Mouse (Mus musculus) liver, embryonic 14.5 days (tissue): ENCODE measurements around the gene Ppm1m. TPM values are rescaled to one million over a fixed set of nuclear protein-coding genes. Genes with fewer than 3 reads are reported as not detected.

ENCODE experiments used
- ATAC-seq: fragments of 200-750 bp; cut with Nextera tagmentation; 2 replicates; pipeline ENCODE4 v1.8.0; 2017; ENCODE audit warnings: moderate number of reproducible peaks, mild to moderate bottlenecking, moderate library complexity; ENCODE audit not compliant: insufficient read depth
- DNase-seq, 3 experiments: peaks; one replicate each; pipeline ENCODE4 v3.0.0-alpha.2; 2012 to 2013; ENCODE audit warnings: low read depth in 3 of 3, low spot score in 3 of 3
- H3K27ac ChIP-seq: fragments of 300-500 bp; sonication (generic); 2 replicates; pipeline ENCODE4 v1.5.1; 2014; ENCODE audit warnings: moderate library complexity, mild to moderate bottlenecking, control low read depth, inconsistent platforms
- H3K27me3 ChIP-seq: fragments of 300-500 bp; sonication (generic); 2 replicates; pipeline ENCODE4 v1.6.1; 2014; ENCODE audit warnings: mild to moderate bottlenecking, low read length, moderate library complexity; ENCODE audit not compliant: control insufficient read depth, insufficient read depth
- H3K36me3 ChIP-seq: fragments of 300-500 bp; sonication (generic); replicated peaks from 2 replicates; pipeline ENCODE4 v1.6.1; 2014; ENCODE audit warnings: low read depth; ENCODE audit not compliant: control insufficient read depth, insufficient read depth
- H3K4me1 ChIP-seq, 2 experiments: fragments of 200-500 bp in 1 of 2; fragments of 300-500 bp in 1 of 2; sonication (generic) in 1 of 2; replicated peaks; 2 replicates each; pipeline ENCODE4 v1.6.1; 2012 to 2014; ENCODE audit warnings: antibody characterized with exemption in 1 of 2, inconsistent platforms in 1 of 2, low read length in 1 of 2; ENCODE audit not compliant: control insufficient read depth in 2 of 2, insufficient read depth in 2 of 2
- H3K4me2 ChIP-seq: fragments of 300-500 bp; sonication (generic); 2 replicates; pipeline ENCODE4 v1.6.1; 2014; ENCODE audit warnings: low read depth, mild to moderate bottlenecking, control low read depth, moderate library complexity
- H3K4me3 ChIP-seq, 2 experiments: fragments of 200-500 bp in 1 of 2; fragments of 300-500 bp in 1 of 2; sonication (generic) in 1 of 2; 2 replicates each; pipeline ENCODE4 v1.5.1; 2012 to 2014; ENCODE audit warnings: low read depth in 2 of 2, low read length in 2 of 2, mild to moderate bottlenecking in 2 of 2, control low read depth in 1 of 2, inconsistent platforms in 1 of 2, moderate library complexity in 1 of 2; ENCODE audit not compliant: insufficient read depth in 1 of 2
- H3K9ac ChIP-seq: fragments of 300-500 bp; sonication (generic); replicated peaks from 2 replicates; pipeline ENCODE4 v1.6.1; 2014; ENCODE audit warnings: mild to moderate bottlenecking, control low read depth, moderate library complexity
- H3K9me3 ChIP-seq: fragments of 300-500 bp; sonication (generic); 2 replicates; pipeline ENCODE4 v1.6.1; 2016; ENCODE audit warnings: low read length, mixed read lengths; ENCODE audit not compliant: control insufficient read depth
- CTCF ChIP-seq: IDR thresholded peaks from 2 replicates; pipeline ENCODE4 v1.5.1; 2016; ENCODE audit warnings: antibody characterized with exemption, low read depth, control low read depth
- EP300 ChIP-seq: IDR thresholded peaks from 2 replicates; pipeline ENCODE4 v1.6.1; 2016; ENCODE audit warnings: antibody characterized with exemption, low read depth
- WGBS: fragments of 180-500 bp; shearing (Covaris S2); extraction: QIAGEN DNeasy Blood & Tissue Kit; methylation state at CpG from one replicate; pipeline ENCODE4 v1.1.7; 2014; ENCODE audit not compliant: insufficient replicate concordance; 5-methylcytosine and 5-hydroxymethylcytosine counted together
- polyA plus RNA-seq, 2 experiments: library from polyadenylated mRNA; depleted of rRNA in 1 of 2; stranded (reverse) in 1 of 2; unstranded in 1 of 2; fragments of >200 nt; fragmentation: Nextera tagmentation in 1 of 2; extraction: Ambion mirVana in 1 of 2; gene quantifications; 2 replicates each; pipeline versions ENCODE4 v1.2.1 to v1.2.3; 2012 to 2014

The Ppm1m gene
- polyA plus RNA-seq, 2 experiments: 5.9 to 10.0 TPM

- H3K27me3 ChIP-seq: no peaks in the 10 kb centered on the region
- no peaks in the 10 kb centered on the region for H3K9me3 ChIP-seq
- ATAC-seq (peak; percentile 64), DNase-seq (peak; percentile 26 to 48 (median 44))
- peak overlapping the region; percentile 76 for H3K4me2 ChIP-seq
- peaks cover 0 to 20% of the 10 kb centered on the region in 2 experiments; a peak in 3 of 4 replicates for H3K4me1 ChIP-seq
- no peaks in the 10 kb centered on the region; the same call in 1 of the 2 replicates for H3K36me3 ChIP-seq
- WGBS: 1% methylated on average over 29 of the region's 51 CpGs
- TF ChIP-seq EP300 (no peak), CTCF (no peak)
- peak overlapping the region; percentile 56 for H3K9ac ChIP-seq
- H3K4me3 ChIP-seq: peak overlapping the region; percentile 65 to 67
- H3K27ac ChIP-seq: no peak overlapping the region
These were observed 536 bp downstream of the Ppm1m start for GRCm38 (mm10) chr9:106198962-106199458.

DNA sequence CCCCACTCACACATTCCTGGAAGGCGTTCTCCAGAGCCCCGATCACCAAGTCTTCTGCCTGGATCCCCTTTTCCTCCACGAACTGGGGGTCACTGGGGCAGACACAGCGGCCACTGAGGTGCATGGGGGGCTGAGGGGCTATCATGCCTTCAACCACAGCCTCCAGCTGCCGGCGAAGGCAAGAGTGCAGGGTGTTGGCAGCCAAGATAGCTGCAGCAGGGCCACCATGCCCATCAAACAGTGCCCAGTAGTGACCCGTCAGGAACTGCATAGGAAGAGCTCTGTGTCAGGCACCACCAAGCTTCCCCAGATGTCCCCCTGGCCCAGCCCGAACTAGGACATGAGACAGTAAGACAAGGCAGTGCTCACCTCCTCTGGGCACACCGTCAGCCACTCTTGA is 1.8 kb downstream of the Ppm1m start:
- Histone ChIP-seq H3K9ac (no peak overlapping the region), H3K4me2 (peak overlapping the region; percentile 76; the same call in 1 of the 2 replicates), H3K27me3 (no peaks in the 10 kb centered on the region), H3K4me1 (peaks cover 0 to 13% of the 10 kb centered on the region in 2 experiments; a peak in 3 of 4 replicates), H3K27ac (no peak overlapping the region), H3K9me3 (no peaks in the 10 kb centered on the region), H3K36me3 (no peaks in the 10 kb centered on the region; the same call in 1 of the 2 replicates), H3K4me3 (no peak overlapping the region)
- WGBS: 76% methylated on average over 9 of the region's 9 CpGs
- DNase-seq (no peak), ATAC-seq (no peak)
- TF ChIP-seq EP300: no peak
- TF ChIP-seq CTCF: no peak

DNA sequence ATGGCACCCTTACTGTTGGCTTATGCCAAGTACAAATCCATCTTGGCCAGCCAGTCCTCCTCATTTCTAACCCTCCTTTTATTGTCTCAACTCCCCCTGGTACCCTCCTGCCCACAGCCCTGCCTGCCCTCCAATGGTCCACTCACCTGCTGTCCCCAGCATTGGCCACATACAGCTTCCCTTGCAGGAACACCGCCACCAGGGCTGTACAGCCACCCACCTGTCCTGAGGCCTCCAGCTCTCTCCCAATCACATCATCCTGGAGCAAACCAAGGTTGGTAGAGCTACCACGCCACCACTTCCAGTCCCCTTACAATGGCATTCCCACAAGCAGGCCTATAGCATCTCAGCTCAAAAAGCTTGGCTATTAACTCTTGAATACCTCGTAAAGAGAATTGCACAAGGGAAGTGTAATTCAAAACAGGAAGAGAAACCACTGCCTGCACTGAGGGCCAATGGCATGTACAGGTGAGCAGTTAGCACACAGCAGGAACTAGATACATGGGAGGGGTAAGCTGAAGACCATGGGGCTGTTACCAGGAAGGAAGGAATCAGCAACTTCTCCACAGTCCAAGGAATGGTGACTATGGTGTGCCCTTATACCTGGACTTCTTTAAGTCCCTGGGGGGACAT is 2.3 kb downstream of the Ppm1m start:
- no peak for DNase-seq
- H3K36me3 ChIP-seq: peaks cover 5% of the 10 kb centered on the region; the same call in 1 of the 2 replicates
- H3K9ac ChIP-seq: no peak overlapping the region
- TF ChIP-seq EP300 (no peak), CTCF (no peak)
- peaks cover 0 to 11% of the 10 kb centered on the region in 2 experiments; a peak in 3 of 4 replicates for H3K4me1 ChIP-seq
- no peak overlapping the region for H3K4me3 ChIP-seq
- no peaks in the 10 kb centered on the region for H3K9me3 ChIP-seq
- ATAC-seq: no peak
- no peak overlapping the region for H3K4me2 ChIP-seq
- H3K27ac ChIP-seq: no peak overlapping the region
- WGBS: 74% methylated on average over 3 of the region's 3 CpGs
- no peaks in the 10 kb centered on the region for H3K27me3 ChIP-seq

GRCm38 (mm10) chr9:106195693-106196092 is 3.9 kb downstream of the Ppm1m start:
- Histone ChIP-seq H3K36me3 (peaks cover 20% of the 10 kb centered on the region), H3K4me1 (peaks cover 0 to 8% of the 10 kb centered on the region in 2 experiments; a peak in 2 of 4 replicates), H3K9me3 (no peaks in the 10 kb centered on the region), H3K4me3 (no peak overlapping the region), H3K4me2 (no peak overlapping the region), H3K27me3 (no peaks in the 10 kb centered on the region), H3K27ac (no peak overlapping the region), H3K9ac (no peak overlapping the region)
- ATAC-seq: no peak
- TF ChIP-seq CTCF (no peak), EP300 (no peak)
- DNase-seq: no peak
- 82% methylated on average over 8 of the region's 8 CpGs for WGBS

DNA sequence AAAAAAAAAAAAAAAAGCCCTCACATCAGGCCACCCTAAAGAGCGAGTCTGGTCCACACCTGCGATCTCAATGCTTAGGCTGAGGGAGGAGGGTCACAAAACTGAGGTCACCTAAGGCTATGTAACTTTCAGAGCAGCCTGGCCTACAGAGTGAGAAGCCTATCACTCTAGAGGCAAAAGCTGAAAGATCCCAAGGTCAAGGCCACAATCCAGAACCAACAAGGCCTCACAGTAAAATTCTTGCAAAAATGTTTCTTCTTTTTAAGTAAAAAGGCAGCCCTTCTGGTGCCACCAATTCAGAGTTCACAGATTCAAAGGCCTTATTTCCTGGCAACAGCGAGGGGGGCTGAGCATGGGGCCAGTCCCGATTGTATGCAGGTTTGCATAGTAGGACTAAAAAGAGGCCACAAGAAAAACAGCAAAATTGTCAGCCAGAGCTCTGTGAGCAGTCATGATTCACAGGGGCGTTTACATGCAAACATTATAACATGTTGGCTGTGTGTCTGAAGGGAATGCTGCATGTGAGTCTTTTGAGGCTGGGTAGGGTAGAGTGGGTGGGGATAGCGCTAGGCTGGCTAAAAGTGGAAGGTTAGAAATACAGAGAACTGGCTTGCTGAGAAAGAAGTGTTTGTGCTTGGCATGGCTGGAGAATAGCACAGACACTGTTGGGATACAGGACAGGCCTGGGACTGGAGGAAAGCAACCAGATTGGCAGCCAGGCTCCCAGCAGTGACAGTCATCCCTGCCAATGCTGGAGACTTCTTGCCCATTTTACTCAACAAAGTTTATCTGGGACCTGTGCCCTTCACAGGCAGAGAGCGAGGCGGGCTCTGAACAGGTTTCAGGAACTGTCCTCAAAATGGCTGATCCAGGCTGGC is 5.4 kb downstream of the Ppm1m start:
- H3K9me3 ChIP-seq: no peaks in the 10 kb centered on the region
- TF ChIP-seq EP300: no peak
- TF ChIP-seq CTCF: no peak
- no peak overlapping the region for H3K4me3 ChIP-seq
- WGBS: 71% methylated on average over 8 of the region's 8 CpGs
- ATAC-seq (no peak), DNase-seq (no peak)
- no peak overlapping the region for H3K27ac ChIP-seq
- no peak overlapping the region for H3K9ac ChIP-seq
- H3K36me3 ChIP-seq: peaks cover 35% of the 10 kb centered on the region
- H3K4me1 ChIP-seq: no peaks in the 10 kb centered on the region; a peak in 1 of 4 replicates
- no peak overlapping the region for H3K4me2 ChIP-seq
- no peaks in the 10 kb centered on the region for H3K27me3 ChIP-seq
